ENCODE assay signal across 9 mouse cellular contexts in the genomic region with DNA sequence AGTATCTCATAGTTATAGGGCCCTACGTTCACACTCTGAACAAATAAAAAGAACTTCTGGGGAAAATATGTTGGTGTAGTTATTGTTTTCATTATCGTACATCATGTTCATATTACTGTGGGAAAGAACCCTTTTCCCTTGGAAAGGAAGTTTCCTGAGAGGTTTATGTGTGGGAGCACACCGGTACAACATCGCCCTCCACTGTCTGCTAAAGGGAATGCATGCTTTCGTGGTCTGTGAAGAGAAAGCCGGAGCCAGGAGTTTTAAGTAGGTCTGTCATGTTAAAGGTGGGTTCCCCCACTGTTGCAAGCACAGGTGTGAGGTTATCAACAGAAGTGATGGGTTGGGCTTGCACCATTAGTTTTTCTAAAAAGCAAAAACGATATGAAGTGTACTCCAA.
DNase-seq lines count a peak whose midpoint lies in the region; ATAC-seq and TF ChIP-seq lines count a peak whose summit lies in the region.
"Had no signal": no experiment of that assay in that cellular context is flagged by ENCODE, and none has a peak within 500 bp of the region (broad histone marks: within the 10 kb centered on the region; RNA-seq: fewer than 3 reads in every experiment).

No protein-coding gene starts in this region.

- no peaks in the 10 kb centered on the region for H3K36me3 ChIP-seq in heart, embryonic 11.5 days (ENCODE audit: control insufficient read depth, insufficient read depth, low read length)
- H3K36me3 ChIP-seq: lung, embryonic 15.5 days had no signal

- DNase-seq in heart, adult 11 months = peak; percentile 91
- peak; percentile 42 for DNase-seq in R1 (ENCODE audit: low read depth, low spot score)
- peak; percentile 64 to 78 for DNase-seq in heart, postnatal 14 days
- DNase-seq in layer of hippocampus, adult 9-10 months (ENCODE audit: low spot score) = peak; percentile 26
- peak; percentile 54 for DNase-seq in lung, postnatal 25 days (ENCODE audit: low spot score)
- DNase-seq in urinary bladder, postnatal 25 days (ENCODE audit: low spot score) = peak; percentile 55

- ATAC-seq in heart, embryonic 11.5 days (replicated peaks; ENCODE audit: insufficient number of reproducible peaks, low FRiP score, low TSS enrichment) = no peak

- no peak overlapping the region for H3K27ac ChIP-seq in heart, embryonic 11.5 days (ENCODE audit: low read depth, low read length)
- no peak overlapping the region for H3K27ac ChIP-seq in cortical plate, adult 2 months (ENCODE audit: insufficient read depth, low read length)
- H3K27ac ChIP-seq: lung, embryonic 15.5 days had no signal

- WGBS in heart, embryonic 11.5 days (ENCODE audit: insufficient replicate concordance) = 22% methylated on average over 7 of the region's 7 CpGs

- no peaks in the 10 kb centered on the region for H3K9me3 ChIP-seq in heart, embryonic 11.5 days (replicated peaks; ENCODE audit: control insufficient read depth, low read length)
- H3K9me3 ChIP-seq: lung, embryonic 15.5 days had no signal

- peaks cover 13% of the 10 kb centered on the region; the same call in 1 of the 2 replicates for H3K4me1 ChIP-seq in heart, embryonic 11.5 days (ENCODE audit: control insufficient read depth, insufficient read depth, low read length)
- H3K4me1 ChIP-seq in cortical plate, adult 2 months (ENCODE audit: control insufficient read depth, insufficient read depth, low read length) = no peaks in the 10 kb centered on the region

- intact Hi-C loops in heart, postnatal 14 days (cut with DNase I) = loop anchor here (5.0 kb wide), 3 partner anchors 76 to 691 kb away; no protein-coding TSS in a partner anchor

- TF ChIP-seq POLR2A in cortical plate, adult 2 months (IDR thresholded peaks at IDR 0.05; ENCODE audit: extremely low read depth, insufficient read depth, low read length) = no peak

- no peak overlapping the region for H3K4me2 ChIP-seq in heart, embryonic 11.5 days
- H3K4me2 ChIP-seq: lung, embryonic 15.5 days had no signal

- H3K9ac ChIP-seq in heart, embryonic 11.5 days (ENCODE audit: low read depth, low read length) = no peak overlapping the region
- H3K9ac ChIP-seq: lung, embryonic 15.5 days had no signal

- peak; percentile 83 for TF ChIP-seq CTCF in cortical plate, adult 2 months (IDR thresholded peaks at IDR 0.05; ENCODE audit: extremely low read depth, insufficient read depth, low read length)

- H3K27me3 ChIP-seq in heart, embryonic 11.5 days (ENCODE audit: control insufficient read depth, insufficient read depth, low read length) = no peaks in the 10 kb centered on the region
- H3K27me3 ChIP-seq: lung, embryonic 15.5 days had no signal

- H3K4me3 ChIP-seq in heart, embryonic 11.5 days (ENCODE audit: low read depth, low read length) = no peak overlapping the region
- H3K4me3 ChIP-seq in cortical plate, adult 2 months (ENCODE audit: insufficient read depth, low read length) = no peak overlapping the region
- H3K4me3 ChIP-seq: lung, embryonic 15.5 days had no signal

Comparison
In these comparisons a context has a peak if more than half of its experiments do, and no peak if none do; other contexts are left out.
1. DNase-seq: peak in every context shown above with its lines; median percentile 91 in heart, adult 11 months; 71 in heart, postnatal 14 days; 55 in urinary bladder, postnatal 25 days; 54 in lung, postnatal 25 days; 42 in R1; 26 in layer of hippocampus, adult 9-10 months.